Mouse (Mus musculus) neural tube, embryonic 15.5 days (tissue): ENCODE data around the gene Tcf7l2. TPM values are rescaled to one million over a fixed set of nuclear protein-coding genes. Genes with fewer than 3 reads are reported as not detected.
A peak's percentile ranks its signal among the peaks of the same experiment; 100 is the strongest.

Source experiments
- ATAC-seq: fragments of 200-750 bp; cut with Nextera tagmentation; 2 replicates; pipeline ENCODE4 v1.8.0; 2017; ENCODE audit warnings: mild to moderate bottlenecking, moderate TSS enrichment, moderate library complexity; ENCODE audit not compliant: low FRiP score
- H3K27ac ChIP-seq: fragments of 300-500 bp; sonication (generic); replicated peaks from 2 replicates; pipeline ENCODE4 v1.5.1; 2015; ENCODE audit warnings: mild to moderate bottlenecking, inconsistent platforms
- H3K27me3 ChIP-seq: fragments of 300-500 bp; sonication (generic); replicated peaks from 2 replicates; pipeline ENCODE4 v1.6.1; 2015; ENCODE audit warnings: inconsistent platforms
- H3K36me3 ChIP-seq: fragments of 300-500 bp; sonication (generic); 2 replicates; pipeline ENCODE4 v1.6.1; 2015; ENCODE audit warnings: inconsistent platforms
- H3K4me1 ChIP-seq: fragments of 300-500 bp; sonication (generic); 2 replicates; pipeline ENCODE4 v1.6.1; 2015; ENCODE audit warnings: inconsistent platforms
- H3K4me2 ChIP-seq: fragments of 300-500 bp; sonication (generic); 2 replicates; pipeline ENCODE4 v1.6.1; 2015; ENCODE audit warnings: inconsistent platforms, mild to moderate bottlenecking, moderate library complexity
- H3K4me3 ChIP-seq: fragments of 300-500 bp; sonication (generic); replicated peaks from 2 replicates; pipeline ENCODE4 v1.5.1; 2015; ENCODE audit warnings: mild to moderate bottlenecking, inconsistent platforms
- H3K9ac ChIP-seq: fragments of 300-500 bp; sonication (generic); replicated peaks from 2 replicates; pipeline ENCODE4 v1.6.1; 2015; ENCODE audit warnings: mild to moderate bottlenecking, inconsistent platforms
- H3K9me3 ChIP-seq: fragments of 300-500 bp; sonication (generic); replicated peaks from 2 replicates; pipeline ENCODE4 v1.6.1; 2016; ENCODE audit warnings: inconsistent platforms
- WGBS: fragments of 180-500 bp; shearing (Covaris S2); methylation state at CpG from one replicate; pipeline ENCODE4 v1.1.7; 2015; ENCODE audit warnings: mixed read lengths; 5-methylcytosine and 5-hydroxymethylcytosine counted together
- polyA plus RNA-seq: library from polyadenylated mRNA; unstranded; fragments of >200 nt; fragmentation: Nextera tagmentation; extraction: Ambion mirVana; gene quantifications from 2 replicates; pipeline ENCODE4 v1.2.1, GENCODE M21; 2015

The Tcf7l2 gene
- polyA plus RNA-seq, 1 experiment from 2014 or later: 13.3 TPM

DNA sequence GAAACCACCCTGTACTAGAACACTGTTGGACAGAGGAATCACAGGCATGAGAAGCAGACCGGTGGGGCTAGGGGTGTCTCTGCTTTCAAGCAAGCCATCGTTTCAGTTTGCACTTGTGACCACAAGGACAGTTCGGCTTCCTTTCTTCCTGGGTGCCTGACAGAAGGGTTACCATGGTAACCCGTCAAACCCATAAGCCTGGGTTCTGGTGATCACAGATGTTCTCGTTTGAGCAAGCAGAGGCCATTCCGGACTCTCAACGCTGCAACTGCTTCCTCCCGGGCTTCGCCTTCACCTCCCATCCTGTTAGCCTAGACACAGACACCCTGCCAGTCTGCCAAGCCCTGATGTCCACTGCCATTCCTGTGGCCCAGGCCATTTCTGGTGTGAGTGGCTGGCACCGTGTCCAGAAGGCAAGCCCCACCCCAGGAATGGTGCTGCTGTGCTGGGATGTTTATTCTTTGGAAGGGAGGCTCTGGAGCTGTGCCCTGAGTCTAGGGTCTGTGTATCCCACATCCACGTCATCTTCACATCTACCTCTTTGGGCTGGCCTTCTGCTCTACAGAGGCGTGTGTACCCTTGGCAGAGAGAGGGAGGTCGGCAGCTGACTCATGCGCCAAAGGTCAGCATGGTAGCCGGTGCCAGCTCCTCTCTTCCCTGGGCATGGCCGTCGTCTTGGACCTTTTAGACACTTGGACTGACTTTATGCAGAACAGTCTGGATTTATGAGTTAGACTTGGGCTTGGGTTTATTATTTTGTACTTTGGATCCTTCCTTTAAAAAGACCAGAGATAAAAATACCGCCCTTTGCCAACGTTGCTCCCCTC, 110.1 kb downstream of the Tcf7l2 start:
- Histone ChIP-seq H3K4me1 (peaks cover 27% of the 10 kb centered on the region), H3K27me3 (no peaks in the 10 kb centered on the region), H3K9ac (no peak overlapping the region), H3K36me3 (no peaks in the 10 kb centered on the region), H3K4me2 (no peak overlapping the region), H3K4me3 (no peak overlapping the region), H3K27ac (no peak overlapping the region), H3K9me3 (no peaks in the 10 kb centered on the region)
- peak; percentile 65 for ATAC-seq
- WGBS: 59% methylated on average over 19 of the region's 19 CpGs

DNA sequence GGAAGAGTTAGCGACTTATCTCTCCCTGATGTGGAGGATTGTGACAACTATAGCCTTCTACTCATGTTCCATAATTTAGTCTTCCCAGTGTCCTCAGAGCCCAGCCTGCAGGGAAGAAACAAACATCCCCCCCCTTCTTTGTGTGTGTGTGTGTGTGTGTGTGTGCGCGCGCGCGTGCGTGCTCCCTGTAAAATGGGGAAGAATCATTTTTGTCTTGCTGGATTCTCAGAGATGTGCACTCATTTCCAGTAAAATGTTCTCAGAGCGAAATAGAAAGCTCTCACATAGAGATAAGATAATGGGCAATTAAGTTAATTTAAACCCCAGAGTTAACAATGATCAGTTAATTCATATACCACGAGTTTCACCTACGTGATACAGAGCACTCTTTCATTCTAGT, 112.8 kb downstream of the Tcf7l2 start:
- H3K9me3 ChIP-seq: no peaks in the 10 kb centered on the region
- no peak overlapping the region for H3K4me3 ChIP-seq
- no peak for ATAC-seq
- 34% methylated on average over 10 of the region's 10 CpGs for WGBS
- H3K4me1 ChIP-seq: peaks cover 27% of the 10 kb centered on the region
- no peaks in the 10 kb centered on the region for H3K27me3 ChIP-seq
- H3K36me3 ChIP-seq: no peaks in the 10 kb centered on the region
- no peak overlapping the region for H3K27ac ChIP-seq
- no peak overlapping the region for H3K9ac ChIP-seq
- H3K4me2 ChIP-seq: peak overlapping the region; percentile 20; the same call in 1 of the 2 replicates

- H3K9me3 ChIP-seq: no peaks in the 10 kb centered on the region
- ATAC-seq: no peak
- 81% methylated on average over 5 of the region's 5 CpGs for WGBS
These were observed 114.0 kb downstream of the Tcf7l2 start for GRCm38 (mm10) chr19:55855571-55855970.

GRCm38 (mm10) chr19:55857328-55857727, 115.7 kb downstream of the Tcf7l2 start:
- Histone ChIP-seq H3K9ac (no peak overlapping the region), H3K9me3 (no peaks in the 10 kb centered on the region), H3K4me1 (peaks cover 6% of the 10 kb centered on the region; the same call in 1 of the 2 replicates), H3K4me3 (no peak overlapping the region), H3K27ac (no peak overlapping the region), H3K27me3 (no peaks in the 10 kb centered on the region), H3K36me3 (no peaks in the 10 kb centered on the region), H3K4me2 (no peak overlapping the region)
- no peak for ATAC-seq
- 96% methylated on average over 4 of the region's 4 CpGs for WGBS

More at GRCm38 (mm10) chr19:55855571-55855970, 114.0 kb downstream of the Tcf7l2 start:
- Histone ChIP-seq H3K4me1 (peaks cover 22% of the 10 kb centered on the region), H3K27ac (no peak overlapping the region), H3K36me3 (no peaks in the 10 kb centered on the region), H3K9ac (no peak overlapping the region), H3K4me2 (no peak overlapping the region), H3K4me3 (no peak overlapping the region), H3K27me3 (no peaks in the 10 kb centered on the region)

GRCm38 (mm10) chr19:55860009-55860743, 118.6 kb downstream of the Tcf7l2 start:
- H3K27me3 ChIP-seq: no peaks in the 10 kb centered on the region
- no peak overlapping the region for H3K4me3 ChIP-seq
- H3K4me1 ChIP-seq: no peaks in the 10 kb centered on the region
- no peaks in the 10 kb centered on the region for H3K36me3 ChIP-seq
- no peak overlapping the region for H3K9ac ChIP-seq
- H3K9me3 ChIP-seq: no peaks in the 10 kb centered on the region
- no peak overlapping the region for H3K27ac ChIP-seq
- WGBS: 85% methylated on average over 10 of the region's 10 CpGs
- no peak overlapping the region for H3K4me2 ChIP-seq
- no peak for ATAC-seq

DNA sequence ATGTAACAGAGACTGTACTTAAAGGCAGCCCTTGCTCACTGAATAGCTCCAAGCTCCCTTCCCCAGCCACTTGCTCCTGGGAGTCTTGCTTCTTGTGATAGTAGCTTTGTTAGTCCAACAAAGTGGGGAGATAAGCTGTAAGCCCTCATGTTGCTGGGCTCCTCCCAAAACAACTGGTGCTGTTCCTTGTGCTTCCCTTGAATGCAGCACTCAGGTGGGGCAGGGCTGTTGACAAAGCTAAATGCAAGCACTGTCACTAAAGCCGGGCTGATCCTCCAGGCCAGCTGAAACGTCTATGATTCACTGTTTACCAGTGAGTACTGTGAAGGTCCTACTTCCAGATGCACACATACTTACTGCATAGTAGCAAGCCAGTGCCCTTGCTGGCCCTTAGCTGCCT, 120.1 kb downstream of the Tcf7l2 start:
- no peak for ATAC-seq
- no peaks in the 10 kb centered on the region for H3K4me1 ChIP-seq
- H3K9me3 ChIP-seq: no peaks in the 10 kb centered on the region
- H3K4me2 ChIP-seq: no peak overlapping the region
- no peaks in the 10 kb centered on the region for H3K36me3 ChIP-seq
- 77% methylated on average over 2 of the region's 2 CpGs for whole genome bisulfite sequencing
- no peak overlapping the region for H3K4me3 ChIP-seq
- no peak overlapping the region for H3K27ac ChIP-seq
- H3K9ac ChIP-seq: no peak overlapping the region
- no peaks in the 10 kb centered on the region for H3K27me3 ChIP-seq

DNA sequence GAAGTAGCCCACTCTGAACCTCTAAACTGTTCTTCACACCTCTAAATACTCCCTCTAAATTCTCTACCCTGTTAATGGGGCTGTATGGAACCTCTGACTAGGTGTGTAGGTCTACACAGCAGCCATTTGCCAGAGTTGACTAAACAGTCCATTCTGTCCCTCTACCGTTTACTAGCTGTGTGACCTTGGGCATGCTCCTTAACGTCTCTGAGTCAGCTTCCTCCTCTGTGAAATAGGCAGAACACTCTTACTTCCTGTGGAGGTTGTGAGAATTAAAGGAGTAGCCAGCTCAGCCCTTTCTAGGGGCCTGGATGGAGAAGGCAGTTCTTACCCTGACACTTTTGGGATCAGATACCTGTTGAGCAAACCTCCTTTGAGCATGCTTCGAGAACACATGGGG, 120.9 kb downstream of the Tcf7l2 start:
- no peaks in the 10 kb centered on the region for H3K27me3 ChIP-seq
- no peaks in the 10 kb centered on the region for H3K4me1 ChIP-seq
- WGBS: 90% methylated on average over 3 of the region's 3 CpGs
- no peaks in the 10 kb centered on the region for H3K9me3 ChIP-seq
- no peak overlapping the region for H3K27ac ChIP-seq
- ATAC-seq: no peak
- H3K4me2 ChIP-seq: no peak overlapping the region
- no peak overlapping the region for H3K9ac ChIP-seq
- no peak overlapping the region for H3K4me3 ChIP-seq
- no peaks in the 10 kb centered on the region for H3K36me3 ChIP-seq

DNA sequence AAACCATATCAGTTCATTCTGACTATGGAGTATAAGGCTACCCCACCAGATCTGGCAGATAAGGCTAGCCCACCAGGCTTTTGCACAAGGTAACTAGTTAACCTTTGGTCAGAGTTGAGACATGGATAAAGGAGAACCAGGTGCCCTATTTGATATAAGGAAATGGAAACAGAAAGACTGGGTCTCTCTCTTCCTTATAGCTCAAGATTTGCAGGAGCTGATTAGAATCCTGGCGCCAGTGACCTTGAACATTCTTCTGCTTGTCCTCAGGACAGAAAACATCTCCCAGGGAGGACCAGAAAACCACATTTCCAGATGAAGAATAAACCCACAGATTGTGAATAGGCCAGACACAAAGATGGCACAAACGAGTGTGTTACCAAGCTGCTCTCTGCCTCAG, 123.4 kb downstream of the Tcf7l2 start:
- no peak overlapping the region for H3K4me3 ChIP-seq
- 95% methylated on average over 2 of the region's 2 CpGs for WGBS
- H3K27ac ChIP-seq: no peak overlapping the region
- H3K27me3 ChIP-seq: no peaks in the 10 kb centered on the region
- H3K9me3 ChIP-seq: no peaks in the 10 kb centered on the region
- no peaks in the 10 kb centered on the region for H3K36me3 ChIP-seq
- no peak overlapping the region for H3K4me2 ChIP-seq
- ATAC-seq: no peak
- no peak overlapping the region for H3K9ac ChIP-seq
- H3K4me1 ChIP-seq: no peaks in the 10 kb centered on the region

GRCm38 (mm10) chr19:55865774-55866578, 124.4 kb downstream of the Tcf7l2 start:
- Histone ChIP-seq H3K4me1 (no peaks in the 10 kb centered on the region), H3K36me3 (no peaks in the 10 kb centered on the region), H3K27me3 (no peaks in the 10 kb centered on the region), H3K4me3 (no peak overlapping the region), H3K27ac (no peak overlapping the region), H3K9ac (no peak overlapping the region), H3K9me3 (no peaks in the 10 kb centered on the region), H3K4me2 (no peak overlapping the region)
- WGBS: 89% methylated on average over 13 of the region's 13 CpGs
- ATAC-seq: no peak

GRCm38 (mm10) chr19:55867255-55867654, 125.6 kb downstream of the Tcf7l2 start:
- H3K4me2 ChIP-seq: no peak overlapping the region
- H3K36me3 ChIP-seq: no peaks in the 10 kb centered on the region
- no peak overlapping the region for H3K9ac ChIP-seq
- no peaks in the 10 kb centered on the region for H3K4me1 ChIP-seq
- no peak overlapping the region for H3K4me3 ChIP-seq
- ATAC-seq: no peak
- 77% methylated on average over 6 of the region's 6 CpGs for WGBS
- H3K9me3 ChIP-seq: no peaks in the 10 kb centered on the region
- no peaks in the 10 kb centered on the region for H3K27me3 ChIP-seq
- H3K27ac ChIP-seq: no peak overlapping the region

- Histone ChIP-seq H3K9ac (no peak overlapping the region), H3K27ac (no peak overlapping the region), H3K4me3 (no peak overlapping the region), H3K36me3 (no peaks in the 10 kb centered on the region), H3K9me3 (no peaks in the 10 kb centered on the region), H3K4me1 (no peaks in the 10 kb centered on the region), H3K4me2 (no peak overlapping the region), H3K27me3 (no peaks in the 10 kb centered on the region)
- ATAC-seq: no peak
- WGBS: 51% methylated on average over 3 of the region's 3 CpGs
These were observed 126.3 kb downstream of the Tcf7l2 start for GRCm38 (mm10) chr19:55867905-55868304.
